Mouse (Mus musculus) ovary, postnatal 14 days (tissue): ENCODE results near the gene Gm17079.
"Not testable (repeated sequence)": the region's sequence is repeated elsewhere in the genome, so short reads cannot be mapped to it uniquely, and the experiment has no call there.

Experiments
- DNase-seq: peaks from one replicate; pipeline ENCODE4 v3.0.0; 2022; ENCODE audit warnings: low spot score

The Gm17079 gene

GRCm38 (mm10) chr14:51695368-51695767 is at the start of gene Gm17079:
TSS of gene Gm17079 (minus strand) at chr14:51695468.
- DNase-seq = not testable (repeated sequence)

GRCm38 (mm10) chr14:51740347-51741170 is 45.3 kb upstream of the Gm17079 start:
- no peak for DNase-seq

- DNase-seq = no peak
These were observed 44.1 kb upstream of the Gm17079 start for GRCm38 (mm10) chr14:51739150-51739993.

GRCm38 (mm10) chr14:51738411-51739149 is 43.3 kb upstream of the Gm17079 start:
- DNase-seq = no peak

- DNase-seq = no peak
These were observed 42.7 kb upstream of the Gm17079 start for GRCm38 (mm10) chr14:51737967-51738366.

GRCm38 (mm10) chr14:51717083-51717482 is 21.8 kb upstream of the Gm17079 start, which contains the start of gene Gm5800:
TSS of gene Gm5800 (minus strand) at chr14:51717183.
- no peak for DNase-seq

GRCm38 (mm10) chr14:51677269-51677668 is 18.0 kb downstream of the Gm17079 start:
- no peak for DNase-seq
